Comparison of ENCODE assay signal across 30 mouse cellular contexts in the genomic region with DNA sequence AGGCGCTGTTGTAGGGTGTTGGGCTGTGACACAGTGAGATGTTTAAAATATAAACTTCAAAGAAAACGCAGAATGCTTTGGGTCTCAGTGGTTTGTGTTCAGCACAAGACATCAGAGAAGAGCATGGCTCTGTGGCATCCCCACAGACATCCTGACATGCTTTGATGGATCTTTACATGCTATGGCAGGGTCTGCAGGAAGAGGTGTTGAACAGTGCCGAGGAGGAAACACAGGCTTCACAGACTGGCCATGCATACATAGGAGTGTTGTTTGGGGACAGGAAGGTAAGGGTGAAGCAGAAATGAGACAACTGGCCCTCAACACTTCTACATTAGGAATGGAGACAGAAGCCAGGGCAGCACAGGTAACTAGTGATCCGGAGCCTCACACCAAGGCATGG. TPM values are rescaled to one million over a fixed set of nuclear protein-coding genes. Genes with fewer than 3 reads are reported as not detected.
DNase-seq lines count a peak whose midpoint lies in the region; ATAC-seq and TF ChIP-seq lines count a peak whose summit lies in the region.
"Had no signal": no experiment of that assay in that cellular context is flagged by ENCODE, and none has a peak within 500 bp of the region (broad histone marks: within the 10 kb centered on the region; RNA-seq: fewer than 3 reads in every experiment).

No protein-coding gene starts in this region.

- DNase-seq in CD4-positive, CD25-positive, alpha-beta regulatory T cell, adult 2 months (ENCODE audit: low read depth, low spot score): peak; percentile 58
- DNase-seq in T-cell, adult 2 months (ENCODE audit: low spot score): peak; percentile 59
- DNase-seq in thymus, adult 18-20 months: peak; percentile 9 to 40
- peak; percentile 43 to 52 for DNase-seq in thymus, postnatal 36 days
- no peak for DNase-seq in heart, adult 11 months
- DNase-seq: adrenal gland, postnatal 36 days; cerebellum, adult 9-11 months; forebrain, postnatal 0 days; gastrocnemius, postnatal 36 days; liver; retina, postnatal 1 day; right cerebral cortex, postnatal 25 days had no signal

- H3K27me3 ChIP-seq in intestine, postnatal 0 days (replicated peaks; ENCODE audit: control insufficient read depth, insufficient read depth, low read length): no peaks in the 10 kb centered on the region
- H3K27me3 ChIP-seq: hindbrain, embryonic 13.5 days; kidney, embryonic 15.5 days; liver, embryonic 15.5 days; lung, embryonic 15.5 days; midbrain, embryonic 15.5 days; neural tube, embryonic 13.5 days had no signal

- H3K4me3 ChIP-seq in intestine, postnatal 0 days (ENCODE audit: low read depth, low read length): no peak overlapping the region
- H3K4me3 ChIP-seq: embryonic facial prominence, embryonic 10.5 days; forebrain, embryonic 10.5 days; hindbrain, embryonic 13.5 days; kidney, embryonic 15.5 days; limb, embryonic 10.5 days; liver, embryonic 15.5 days; lung, embryonic 15.5 days; midbrain, embryonic 15.5 days; neural tube, embryonic 13.5 days had no signal

- 73% methylated on average over 4 of the region's 4 CpGs for WGBS in intestine, postnatal 0 days

- TF ChIP-seq CTCF in intestine, postnatal 0 days (IDR thresholded peaks at IDR 0.05; ENCODE audit: low read depth): no peak

- no peaks in the 10 kb centered on the region for H3K9me3 ChIP-seq in intestine, postnatal 0 days (ENCODE audit: control insufficient read depth)
- H3K9me3 ChIP-seq: embryonic facial prominence, embryonic 10.5 days; forebrain, embryonic 10.5 days; hindbrain, embryonic 13.5 days; kidney, embryonic 15.5 days; limb, embryonic 10.5 days; liver, embryonic 15.5 days; lung, embryonic 15.5 days; midbrain, embryonic 15.5 days; neural tube, embryonic 13.5 days had no signal

- no peak overlapping the region for H3K9ac ChIP-seq in intestine, postnatal 0 days (ENCODE audit: low read depth, low read length)
- H3K9ac ChIP-seq: forebrain, postnatal 0 days; hindbrain, embryonic 13.5 days; kidney, embryonic 15.5 days; liver, embryonic 15.5 days; lung, embryonic 15.5 days; midbrain, embryonic 15.5 days; neural tube, embryonic 13.5 days had no signal

- no peaks in the 10 kb centered on the region for H3K4me1 ChIP-seq in intestine, postnatal 0 days (replicated peaks; ENCODE audit: control insufficient read depth, insufficient read depth, low read length)
- H3K4me1 ChIP-seq: embryonic facial prominence, embryonic 10.5 days; forebrain, embryonic 10.5 days; hindbrain, embryonic 13.5 days; kidney, embryonic 15.5 days; limb, embryonic 10.5 days; liver, embryonic 15.5 days; lung, embryonic 15.5 days; midbrain, embryonic 15.5 days; neural tube, embryonic 13.5 days had no signal

- H3K4me2 ChIP-seq in intestine, postnatal 0 days (replicated peaks; ENCODE audit: low read depth): no peak overlapping the region
- H3K4me2 ChIP-seq: hindbrain, embryonic 13.5 days; kidney, embryonic 15.5 days; liver, embryonic 15.5 days; lung, embryonic 15.5 days; midbrain, embryonic 15.5 days; neural tube, embryonic 13.5 days had no signal

- no peak overlapping the region for H3K27ac ChIP-seq in intestine, postnatal 0 days (ENCODE audit: low read depth, low read length)
- H3K27ac ChIP-seq: embryonic facial prominence, embryonic 10.5 days; forebrain, embryonic 10.5 days; hindbrain, embryonic 13.5 days; kidney, embryonic 15.5 days; limb, embryonic 10.5 days; liver, embryonic 15.5 days; lung, embryonic 15.5 days; macrophage; midbrain, embryonic 15.5 days; neural tube, embryonic 13.5 days; stomach, postnatal 0 days had no signal

- H3K36me3 ChIP-seq in intestine, postnatal 0 days (ENCODE audit: control insufficient read depth, insufficient read depth): no peaks in the 10 kb centered on the region
- H3K36me3 ChIP-seq: embryonic facial prominence, embryonic 10.5 days; forebrain, embryonic 10.5 days; hindbrain, embryonic 13.5 days; kidney, embryonic 15.5 days; limb, embryonic 10.5 days; liver, embryonic 15.5 days; lung, embryonic 15.5 days; midbrain, embryonic 15.5 days; neural tube, embryonic 13.5 days had no signal

- no peak for ATAC-seq in intestine, postnatal 0 days
- ATAC-seq in erythroid progenitor cell, adult 5-6 weeks (replicated peaks; ENCODE audit: low FRiP score, poor library complexity, severe bottlenecking): no peak
- ATAC-seq: forebrain, postnatal 0 days; midbrain, embryonic 15.5 days had no signal

RNA-seq across cellular contexts. Expression of a gene that starts 34.0 kb away (rescaled TPM):
- 0.21 and 0.34 TPM in 2 replicates for polyA plus RNA-seq in intestine, postnatal 0 days (2015; fragmentation: Nextera tagmentation; extraction: Ambion mirVana)
- 6.3 TPM in 1 of 2 replicates, not detected in the other for total RNA-seq in erythroid progenitor cell, adult 5-6 weeks (2015; ENCODE audit: low replicate concordance)
- not detected in 2 replicates for total RNA-seq in erythroid progenitor cell, adult 5-6 weeks (2017; ENCODE audit: low replicate concordance)
- total RNA-seq: forebrain, postnatal 0 days; gastrocnemius, postnatal 36 days; heart, adult 8-10 months; heart, postnatal 25 days; layer of hippocampus, postnatal 10 days had no signal
- polyA plus RNA-seq: cortical plate, adult 2 months; embryonic facial prominence, embryonic 10.5 days; forebrain, embryonic 10.5 days; forebrain, postnatal 0 days; heart, embryonic 14.5 days; hindbrain, embryonic 13.5 days; limb, embryonic 10.5 days; midbrain, embryonic 15.5 days; neural tube, embryonic 13.5 days had no signal
